Mouse (Mus musculus) liver, embryonic 16.5 days (tissue): Measurements from ENCODE around the gene Adat2. TPM values are rescaled to one million over a fixed set of nuclear protein-coding genes. Genes with fewer than 3 reads are reported as not detected.

Experiments used
- polyA plus RNA-seq: library from polyadenylated mRNA; unstranded; fragments of >200 nt; fragmentation: Nextera tagmentation; extraction: Ambion mirVana; gene quantifications from 2 replicates; pipeline ENCODE4 v1.2.1, GENCODE M21; 2015

Adat2 gene
- polyA plus RNA-seq, 1 experiment from 2014 or later = 1.7 TPM

Other genes with a start within 250 kb of the Adat2 start
- 3.4 and 3.5 TPM in 2 replicates for gene Phactr2, start 78.5 kb upstream of the Adat2 start, polyA plus RNA-seq
- gene Fuca2, start 53.4 kb upstream of the Adat2 start, polyA plus RNA-seq = 47.7 and 53.7 TPM in 2 replicates
- 9.5 and 9.8 TPM in 2 replicates for gene Pex3, start 248 bp downstream of the Adat2 start, polyA plus RNA-seq